Mouse (Mus musculus) adrenal gland, postnatal 14 days (tissue): Measurements from ENCODE around the gene Atf1. TPM values are rescaled to one million over a fixed set of nuclear protein-coding genes. Genes with fewer than 3 reads are reported as not detected.
A peak's percentile ranks its signal among the peaks of the same experiment; 100 is the strongest.

ENCODE experiments used
- DNase-seq: peaks from one replicate; pipeline ENCODE4 v3.0.0; 2021; ENCODE audit warnings: mixed read lengths
- long read RNA-seq, 2 experiments: library from polyadenylated mRNA; stranded (forward); transcript quantifications; one replicate each; pipeline ENCODE4 v2.0.0; 2021
- total RNA-seq: library from RNA; stranded (reverse); gene quantifications from 2 replicates; pipeline ENCODE4 v1.2.3, GENCODE M21; 2021

Atf1 gene
- 54.4 and 57.4 TPM in 2 replicates for total RNA-seq
- long read RNA-seq, experiment 1, transcript Atf1-201 (7 exons, 2,365 nt) = major isoform, 14 of 22 reads
- long read RNA-seq, experiment 1, partial matches to known transcripts = 2 of 22 reads
- long read RNA-seq, experiment 1, other reads (novel, unspliced or antisense) = 6 of 22 reads
- long read RNA-seq, experiment 2, transcript Atf1-201 (7 exons, 2,365 nt) = major isoform, 9 of 12 reads
- long read RNA-seq, experiment 2, partial matches to known transcripts = 1 of 12 reads
- long read RNA-seq, experiment 2, other reads (novel, unspliced or antisense) = 2 of 12 reads

GRCm38 (mm10) chr15:100227663-100228534 is at the start of gene Atf1:
Gene Atf1, plus strand, starts transcription at chr15:100227819.
- peak; percentile 96 for DNase-seq

DNA sequence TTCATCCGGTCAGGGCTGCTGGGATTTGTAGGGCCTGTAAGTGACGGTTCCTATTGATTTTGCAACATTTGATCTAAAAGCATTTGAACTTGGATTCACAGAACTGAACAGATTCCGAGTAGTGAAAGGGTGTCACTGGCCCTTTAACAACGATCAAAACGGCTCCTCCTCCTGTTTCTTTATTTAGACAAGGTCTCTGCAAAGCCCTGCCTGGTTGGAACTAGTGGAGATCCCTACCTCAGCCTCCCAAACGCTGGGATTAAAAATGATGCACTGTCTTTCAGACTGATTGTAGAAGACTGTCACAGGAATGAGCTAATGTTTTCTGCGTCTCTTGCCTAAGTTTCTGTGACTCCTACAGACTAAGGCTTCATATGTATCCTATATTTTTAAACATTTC is 49.1 kb upstream of the Atf1 start:
- DNase-seq = no peak

DNA sequence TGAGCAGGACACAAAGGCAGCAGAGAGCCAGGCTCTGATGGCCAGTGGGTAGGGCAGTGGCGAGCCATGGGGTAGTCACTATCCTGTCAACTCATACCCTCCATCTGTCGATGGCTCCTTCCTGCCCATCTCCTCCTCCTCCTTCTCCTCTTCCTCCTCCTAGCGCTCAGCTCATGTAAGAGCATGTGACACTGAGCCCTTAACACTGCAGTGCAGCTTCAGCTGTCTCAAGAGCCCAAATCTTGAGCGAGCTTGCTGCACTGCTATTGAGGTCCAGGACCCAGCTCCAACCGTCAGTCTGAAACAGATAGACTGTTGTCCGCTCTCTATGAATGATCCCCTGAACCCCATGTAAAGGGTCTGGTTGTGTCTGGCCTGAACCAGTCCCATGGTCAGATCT is 47.9 kb upstream of the Atf1 start:
- no peak for DNase-seq

- DNase-seq = no peak
Measured at GRCm38 (mm10) chr15:100180221-100180620, 47.4 kb upstream of the Atf1 start.

- no peak for DNase-seq
Measured at GRCm38 (mm10) chr15:100181841-100182240, 45.8 kb upstream of the Atf1 start.

GRCm38 (mm10) chr15:100182526-100183280 is 44.9 kb upstream of the Atf1 start:
- no peak for DNase-seq

- no peak for DNase-seq
Measured at GRCm38 (mm10) chr15:100183510-100183909, 44.1 kb upstream of the Atf1 start.

GRCm38 (mm10) chr15:100184821-100185496 is 42.7 kb upstream of the Atf1 start:
- peak; percentile 44 for DNase-seq

- DNase-seq = no peak
Measured at GRCm38 (mm10) chr15:100186234-100186633, 41.4 kb upstream of the Atf1 start.

- no peak for DNase-seq
Measured at GRCm38 (mm10) chr15:100186882-100187672, 40.5 kb upstream of the Atf1 start.

GRCm38 (mm10) chr15:100188542-100188941 is 39.1 kb upstream of the Atf1 start:
- no peak for DNase-seq

DNA sequence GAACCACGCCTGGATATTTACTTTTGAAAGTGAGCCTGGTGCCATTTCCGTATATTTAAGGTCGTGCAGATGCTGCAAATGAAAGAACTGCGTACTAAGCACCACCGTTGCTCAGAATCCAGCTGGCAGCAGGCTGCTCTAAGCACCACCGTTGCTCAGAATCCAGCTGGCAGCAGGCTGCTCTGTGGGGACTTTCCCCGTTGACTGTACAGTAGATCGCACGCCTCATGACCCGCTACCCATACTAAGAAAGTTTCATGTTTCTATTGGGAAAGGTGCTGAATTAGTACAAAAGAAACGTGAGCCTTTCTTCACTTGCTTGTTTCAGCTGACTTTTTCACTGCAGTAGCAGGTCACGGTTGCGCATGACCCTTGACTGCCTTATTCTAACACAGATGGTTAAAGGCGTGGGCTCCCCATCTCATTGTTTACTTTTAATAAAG is 38.6 kb upstream of the Atf1 start:
- DNase-seq = no peak

GRCm38 (mm10) chr15:100190083-100190482 is 37.5 kb upstream of the Atf1 start:
- peak; percentile 17 for DNase-seq

- DNase-seq = peak; percentile 71
Measured at GRCm38 (mm10) chr15:100198983-100199745, 28.5 kb upstream of the Atf1 start.

- DNase-seq = peak; percentile 54
Measured at GRCm38 (mm10) chr15:100199790-100200189, 27.8 kb upstream of the Atf1 start.

DNA sequence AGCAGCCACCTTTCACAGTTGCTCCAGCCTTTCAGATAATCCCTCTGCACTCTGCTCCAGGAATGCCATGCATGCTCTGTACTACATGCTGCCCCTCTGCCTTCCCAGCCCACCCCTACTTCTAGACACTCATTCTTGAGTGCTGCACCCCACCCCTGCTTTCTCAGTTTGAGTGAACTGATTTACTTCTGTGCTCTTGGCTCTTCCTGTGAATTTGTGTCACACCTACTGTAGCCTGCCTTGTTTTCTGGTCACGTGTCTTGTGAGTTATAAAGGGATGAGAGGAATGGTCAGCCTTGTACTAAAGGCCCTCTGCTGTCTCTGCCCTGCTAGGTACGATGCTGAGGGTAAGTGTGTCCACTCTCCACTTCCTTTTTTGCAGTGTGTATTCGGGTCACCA is 25.8 kb upstream of the Atf1 start:
- DNase-seq = no peak

GRCm38 (mm10) chr15:100202431-100203015 is 25.1 kb upstream of the Atf1 start:
- no peak for DNase-seq

- no peak for DNase-seq
Measured at GRCm38 (mm10) chr15:100204574-100204973, 23.0 kb upstream of the Atf1 start.

DNA sequence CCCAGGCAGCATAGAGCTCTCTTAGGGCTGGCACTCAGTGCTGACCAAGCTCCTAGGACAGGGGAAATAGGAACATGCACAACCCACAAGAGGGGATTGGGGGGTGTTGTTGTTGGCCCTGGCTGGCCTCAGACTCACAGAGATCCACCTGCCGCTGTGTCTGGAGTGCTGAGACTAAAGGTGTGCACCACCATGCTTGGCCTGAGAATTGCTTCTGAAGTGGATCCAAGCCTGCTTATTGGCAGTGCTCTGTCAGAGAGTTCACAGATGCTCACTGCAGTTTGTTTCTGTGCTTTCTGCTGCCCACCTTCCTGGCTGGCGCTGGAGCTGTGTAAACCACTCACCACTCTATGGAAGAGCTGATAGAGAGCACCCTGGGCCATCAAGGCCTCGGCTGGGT is 17.6 kb upstream of the Atf1 start:
- no peak for DNase-seq

DNA sequence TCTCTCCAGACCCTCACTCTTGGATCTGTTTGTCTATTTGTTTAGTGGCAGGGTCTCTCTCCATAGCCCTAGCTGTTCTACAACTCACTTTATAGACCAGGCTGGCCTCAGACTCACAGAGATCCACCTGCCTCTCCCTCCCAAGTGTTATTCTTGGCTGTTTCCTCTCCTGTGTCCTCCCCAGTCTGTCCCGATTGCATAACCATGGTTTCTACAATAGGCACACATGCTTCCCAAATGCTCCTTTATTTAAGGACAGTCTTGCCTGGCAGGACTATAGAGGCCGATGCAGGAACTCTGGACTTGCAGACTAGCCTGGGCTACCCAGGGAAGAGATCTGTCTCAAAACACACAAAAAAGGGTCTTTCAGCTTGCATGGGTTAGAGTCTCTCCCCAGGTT is 14.3 kb upstream of the Atf1 start:
- no peak for DNase-seq
